Mouse (Mus musculus): ENCODE measurements at regions not wholly inside any gene's neighbourhood (a gene's known extent, or its start where the extent isn't known, plus 50 kb on each side); places are given as distances from the start of the nearest gene placed in this dataset.

DNA sequence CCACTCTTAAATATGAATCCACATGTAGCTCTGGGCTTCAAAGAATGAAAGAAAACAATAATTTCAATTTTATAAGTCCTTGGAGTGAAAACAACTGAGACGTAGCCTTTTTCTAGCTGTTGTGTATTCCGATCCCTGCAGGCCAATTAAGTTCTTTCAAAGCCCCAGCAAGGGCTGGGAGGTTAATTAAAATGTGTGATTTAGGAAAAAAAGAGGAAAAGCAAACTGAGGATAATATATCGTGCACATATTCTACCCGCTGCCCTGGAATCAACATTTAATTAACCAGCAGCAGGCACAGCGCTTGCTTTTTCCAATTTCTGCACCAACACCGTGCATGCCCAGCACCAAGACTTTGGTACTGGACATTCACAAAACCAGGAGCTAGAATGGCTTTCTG, 167.0 kb downstream of the Nectin3 start:
- no peak for ATAC-seq (ENCODE audit: low FRiP score, low read depth)
- H3K4me3 ChIP-seq, result no peak overlapping the region
- no peaks in the 10 kb centered on the region for H3K36me3 ChIP-seq
- no peak overlapping the region for H3K27ac ChIP-seq
- H3K9ac ChIP-seq, result no peak overlapping the region
- no peak overlapping the region for H3K4me2 ChIP-seq (replicated peaks)
- no peaks in the 10 kb centered on the region for H3K27me3 ChIP-seq (replicated peaks)
- no peaks in the 10 kb centered on the region for H3K9me3 ChIP-seq
- no peaks in the 10 kb centered on the region for H3K4me1 ChIP-seq
- 89% methylated on average over 6 of the region's 6 CpGs for WGBS

DNA sequence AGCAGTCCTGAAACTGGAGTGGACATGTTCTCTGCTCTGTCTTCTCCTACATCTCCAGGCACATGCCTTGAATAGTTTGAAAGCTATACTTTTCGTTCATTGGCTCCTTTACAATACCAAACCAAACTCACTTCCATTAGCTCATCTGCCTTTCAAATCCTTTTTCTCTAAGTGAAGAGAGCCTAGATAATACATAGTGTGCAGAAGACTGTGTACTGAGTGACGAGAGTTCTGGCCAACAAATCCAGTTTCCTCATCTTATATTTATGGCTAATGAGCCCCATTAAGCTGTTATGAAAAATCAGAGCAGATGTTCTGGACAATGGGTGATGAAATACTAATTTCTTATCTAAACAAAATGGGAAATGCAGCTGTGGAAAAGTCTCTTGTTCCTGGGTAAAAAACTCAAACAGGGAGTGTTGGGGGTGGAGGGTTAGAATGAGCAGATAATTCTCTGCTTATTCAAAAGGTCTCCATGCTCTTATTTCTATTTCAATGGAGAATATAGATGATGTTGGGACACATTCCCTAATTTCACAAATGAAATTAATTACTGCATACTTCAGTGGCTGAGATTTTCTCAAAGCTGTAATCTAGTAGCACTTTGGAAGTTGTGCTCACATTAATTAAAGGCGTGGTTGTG, 144.3 kb upstream of the Gm4737 start:
- Histone ChIP-seq H3K4me2 (replicated peaks) (no peak overlapping the region), H3K36me3 (no peaks in the 10 kb centered on the region), H3K9me3 (no peaks in the 10 kb centered on the region), H3K4me1 (no peaks in the 10 kb centered on the region), H3K27me3 (replicated peaks) (no peaks in the 10 kb centered on the region), H3K4me3 (no peak overlapping the region), H3K27ac (no peak overlapping the region), H3K9ac (no peak overlapping the region)
- ATAC-seq (ENCODE audit: low FRiP score, low read depth), result no peak
- 84% methylated on average over 3 of the region's 3 CpGs for WGBS

DNA sequence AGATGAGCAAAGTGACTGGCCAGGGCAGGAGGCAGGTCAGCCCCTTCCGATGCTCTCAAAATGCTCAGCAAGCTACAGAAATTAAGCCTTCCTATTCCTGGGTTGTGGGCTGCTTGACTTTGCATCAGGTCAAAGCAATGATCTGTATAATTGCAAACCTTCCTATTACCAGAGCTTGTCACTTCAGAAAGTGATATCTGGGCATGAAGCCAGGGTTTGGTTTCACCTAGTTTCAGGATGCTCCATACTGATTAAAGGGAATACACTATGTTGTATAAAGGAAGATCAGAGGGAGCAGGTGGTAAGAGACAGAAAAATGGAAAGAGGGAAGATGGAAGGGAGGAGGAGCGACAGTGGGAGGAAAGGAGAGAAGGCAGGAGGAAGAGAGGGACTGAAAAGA, 142.3 kb upstream of the Gm4737 start:
- 85% methylated on average over 2 of the region's 2 CpGs for WGBS
- ATAC-seq (ENCODE audit: low FRiP score, low read depth), result no peak
- Histone ChIP-seq H3K9me3 (no peaks in the 10 kb centered on the region), H3K9ac (no peak overlapping the region), H3K36me3 (no peaks in the 10 kb centered on the region), H3K27ac (no peak overlapping the region), H3K4me2 (replicated peaks) (no peak overlapping the region), H3K27me3 (replicated peaks) (no peaks in the 10 kb centered on the region), H3K4me3 (no peak overlapping the region), H3K4me1 (no peaks in the 10 kb centered on the region)

DNA sequence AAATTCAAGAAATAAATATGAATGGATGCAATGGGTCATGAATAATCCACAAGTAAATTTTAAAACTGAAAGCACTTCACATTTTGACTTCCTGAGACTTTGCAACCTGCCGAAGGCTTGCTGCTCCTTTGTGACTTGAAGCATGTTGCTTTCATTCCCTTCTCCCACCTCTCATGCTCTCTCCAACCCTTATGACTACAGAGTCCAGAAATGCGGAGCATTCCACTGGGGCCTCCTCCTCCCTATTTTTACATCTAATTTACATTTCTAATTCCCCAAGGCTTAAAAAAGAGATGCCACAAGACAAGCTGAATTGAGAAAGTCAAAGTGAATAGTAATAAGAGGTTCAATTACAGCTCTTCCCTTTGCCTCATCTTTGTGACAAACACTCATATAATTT, 141.5 kb upstream of the Gm4737 start:
- H3K9me3 ChIP-seq, result no peaks in the 10 kb centered on the region
- H3K36me3 ChIP-seq, result no peaks in the 10 kb centered on the region
- WGBS, result 59% methylated on average over 2 of the region's 2 CpGs
- ATAC-seq (ENCODE audit: low FRiP score, low read depth), result no peak
- H3K27ac ChIP-seq, result no peak overlapping the region
- H3K4me1 ChIP-seq, result no peaks in the 10 kb centered on the region
- H3K4me3 ChIP-seq, result no peak overlapping the region
- no peaks in the 10 kb centered on the region for H3K27me3 ChIP-seq (replicated peaks)
- no peak overlapping the region for H3K4me2 ChIP-seq (replicated peaks)
- no peak overlapping the region for H3K9ac ChIP-seq

DNA sequence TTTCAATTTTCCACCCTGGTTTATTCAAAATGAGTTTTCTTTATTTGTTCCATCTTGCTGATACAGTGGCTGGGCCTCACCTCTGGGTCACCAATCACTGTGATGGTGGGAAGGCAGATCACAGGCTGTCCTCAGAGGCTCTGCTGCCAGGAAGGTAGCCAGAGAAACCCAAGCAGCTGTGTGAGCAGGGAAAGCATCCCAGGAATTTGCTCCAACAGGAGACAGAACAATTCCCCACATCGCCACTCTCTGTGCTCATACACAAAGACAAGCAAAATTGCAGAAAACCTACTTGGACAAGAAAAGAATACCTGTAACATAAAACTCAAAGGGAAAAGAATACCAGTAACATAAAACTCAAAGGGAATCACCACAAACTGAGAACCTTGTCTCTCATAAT, 139.0 kb upstream of the Gm4737 start:
- ATAC-seq (ENCODE audit: low FRiP score, low read depth), result no peak
- H3K36me3 ChIP-seq, result no peaks in the 10 kb centered on the region
- H3K27me3 ChIP-seq (replicated peaks), result no peaks in the 10 kb centered on the region
- no peak overlapping the region for H3K9ac ChIP-seq
- 12% methylated on average over 1 of the region's 1 CpGs for WGBS
- H3K27ac ChIP-seq, result no peak overlapping the region
- no peak overlapping the region for H3K4me3 ChIP-seq
- no peaks in the 10 kb centered on the region for H3K9me3 ChIP-seq
- no peak overlapping the region for H3K4me2 ChIP-seq (replicated peaks)
- no peaks in the 10 kb centered on the region for H3K4me1 ChIP-seq

DNA sequence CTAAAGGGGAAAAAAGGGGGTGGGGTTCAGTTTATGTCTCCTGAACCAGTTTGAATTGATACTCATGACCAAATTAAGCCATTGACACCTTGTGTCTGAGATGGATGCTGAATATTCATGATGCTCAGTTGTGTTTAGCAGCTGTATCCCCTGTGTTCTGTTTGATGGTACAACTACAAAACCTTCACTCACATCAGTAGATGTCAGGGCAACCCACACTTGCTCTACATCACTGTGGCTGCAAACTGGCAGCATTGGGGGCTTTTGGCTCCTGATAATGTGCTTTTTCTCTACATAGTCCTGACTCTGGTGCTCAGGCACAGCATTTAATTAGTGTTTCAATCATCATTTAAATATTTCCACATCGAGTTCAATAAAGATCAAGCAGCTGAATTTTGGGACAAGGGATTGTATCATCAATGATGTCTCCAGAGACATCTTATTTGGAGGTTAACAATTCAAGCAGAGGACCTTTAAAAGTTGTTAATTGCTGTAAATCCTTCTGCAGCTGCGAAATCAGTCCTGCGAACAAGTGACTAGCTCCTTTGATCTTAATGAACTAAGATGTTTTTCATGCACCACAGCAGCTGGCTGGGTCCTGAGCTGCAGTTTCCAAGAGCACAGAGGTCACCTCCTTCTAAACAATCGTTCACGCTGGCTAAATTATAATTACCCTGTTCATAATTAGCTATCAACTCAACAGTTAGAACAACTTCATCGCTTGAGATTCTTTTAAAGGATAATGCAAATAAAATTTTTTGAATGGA, 136.4 kb upstream of the Gm4737 start:
- H3K36me3 ChIP-seq, result no peaks in the 10 kb centered on the region
- no peak overlapping the region for H3K4me3 ChIP-seq
- no peak overlapping the region for H3K4me2 ChIP-seq (replicated peaks)
- no peaks in the 10 kb centered on the region for H3K9me3 ChIP-seq
- no peaks in the 10 kb centered on the region for H3K4me1 ChIP-seq
- 45% methylated on average over 6 of the region's 6 CpGs for WGBS
- H3K9ac ChIP-seq, result no peak overlapping the region
- H3K27me3 ChIP-seq (replicated peaks), result no peaks in the 10 kb centered on the region
- H3K27ac ChIP-seq, result no peak overlapping the region
- no peak for ATAC-seq (ENCODE audit: low FRiP score, low read depth)

DNA sequence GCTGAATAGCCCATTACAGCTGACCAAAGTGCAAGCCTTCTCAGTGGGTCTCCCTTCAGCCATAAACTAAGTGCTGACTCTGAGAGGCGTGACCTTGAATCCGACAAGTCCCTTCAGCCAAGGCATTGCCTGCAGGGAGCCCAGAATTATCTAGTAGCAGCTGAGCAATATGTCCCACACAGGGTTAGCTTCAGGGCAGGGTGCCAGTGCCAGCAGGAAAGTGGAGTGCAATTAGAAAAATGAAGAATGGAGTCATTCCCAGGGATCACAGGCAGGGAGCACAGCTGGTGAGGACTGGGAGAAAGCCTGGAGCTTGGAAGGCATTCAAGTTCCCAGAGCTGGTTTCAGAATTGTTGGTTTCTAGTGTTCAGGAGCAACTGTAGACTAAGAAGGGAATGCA, 135.3 kb upstream of the Gm4737 start:
- H3K9me3 ChIP-seq, result no peaks in the 10 kb centered on the region
- H3K4me1 ChIP-seq, result no peaks in the 10 kb centered on the region
- no peak overlapping the region for H3K4me2 ChIP-seq (replicated peaks)
- no peaks in the 10 kb centered on the region for H3K27me3 ChIP-seq (replicated peaks)
- peak; percentile 51 for ATAC-seq (ENCODE audit: low FRiP score, low read depth)
- WGBS, result 38% methylated on average over 2 of the region's 2 CpGs
- no peaks in the 10 kb centered on the region for H3K36me3 ChIP-seq
- no peak overlapping the region for H3K9ac ChIP-seq
- H3K4me3 ChIP-seq, result no peak overlapping the region
- H3K27ac ChIP-seq, result no peak overlapping the region

GRCm38 (mm10) chr16:46267533-46267932, 112.7 kb upstream of the Gm4737 start:
- ATAC-seq (ENCODE audit: low FRiP score, low read depth), result no peak
- Histone ChIP-seq H3K27ac (no peak overlapping the region), H3K36me3 (no peaks in the 10 kb centered on the region), H3K9me3 (no peaks in the 10 kb centered on the region), H3K4me2 (replicated peaks) (no peak overlapping the region), H3K4me3 (no peak overlapping the region), H3K9ac (no peak overlapping the region), H3K27me3 (replicated peaks) (no peaks in the 10 kb centered on the region), H3K4me1 (no peaks in the 10 kb centered on the region)
- WGBS, result 93% methylated on average over 2 of the region's 2 CpGs

- H3K36me3 ChIP-seq, result no peaks in the 10 kb centered on the region
- WGBS, result 74% methylated on average over 4 of the region's 4 CpGs
- H3K4me1 ChIP-seq, result no peaks in the 10 kb centered on the region
- ATAC-seq (ENCODE audit: low FRiP score, low read depth), result no peak
- no peak overlapping the region for H3K4me2 ChIP-seq (replicated peaks)
- H3K27ac ChIP-seq, result no peak overlapping the region
- H3K9ac ChIP-seq, result no peak overlapping the region
- no peaks in the 10 kb centered on the region for H3K27me3 ChIP-seq (replicated peaks)
- no peaks in the 10 kb centered on the region for H3K9me3 ChIP-seq
- no peak overlapping the region for H3K4me3 ChIP-seq
Measured at GRCm38 (mm10) chr16:46251639-46252038, 96.8 kb upstream of the Gm4737 start.

DNA sequence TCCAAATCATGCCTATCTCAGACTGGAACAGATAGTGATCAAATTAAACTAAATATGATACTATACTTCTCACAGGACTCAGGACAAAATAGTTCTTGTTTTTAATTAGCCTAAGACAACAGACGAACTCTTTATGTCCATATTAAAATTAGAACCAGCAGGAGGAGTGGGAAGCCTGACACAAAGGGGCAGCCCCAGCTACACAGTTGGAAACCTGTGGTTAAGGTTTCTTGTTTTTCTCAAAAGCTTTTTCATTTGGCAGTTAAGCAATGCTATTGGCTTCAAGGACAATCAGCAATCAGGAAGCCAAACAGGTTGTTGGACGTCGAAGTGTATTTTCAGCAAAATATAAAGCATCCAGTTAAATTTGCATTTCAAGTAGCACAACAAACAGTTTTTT, 96.1 kb upstream of the Gm4737 start:
- WGBS, result 78% methylated on average over 3 of the region's 3 CpGs
- H3K27me3 ChIP-seq (replicated peaks), result no peaks in the 10 kb centered on the region
- H3K9me3 ChIP-seq, result no peaks in the 10 kb centered on the region
- H3K4me2 ChIP-seq (replicated peaks), result no peak overlapping the region
- no peaks in the 10 kb centered on the region for H3K36me3 ChIP-seq
- ATAC-seq (ENCODE audit: low FRiP score, low read depth), result no peak
- H3K9ac ChIP-seq, result no peak overlapping the region
- H3K4me3 ChIP-seq, result no peak overlapping the region
- no peak overlapping the region for H3K27ac ChIP-seq
- no peaks in the 10 kb centered on the region for H3K4me1 ChIP-seq

DNA sequence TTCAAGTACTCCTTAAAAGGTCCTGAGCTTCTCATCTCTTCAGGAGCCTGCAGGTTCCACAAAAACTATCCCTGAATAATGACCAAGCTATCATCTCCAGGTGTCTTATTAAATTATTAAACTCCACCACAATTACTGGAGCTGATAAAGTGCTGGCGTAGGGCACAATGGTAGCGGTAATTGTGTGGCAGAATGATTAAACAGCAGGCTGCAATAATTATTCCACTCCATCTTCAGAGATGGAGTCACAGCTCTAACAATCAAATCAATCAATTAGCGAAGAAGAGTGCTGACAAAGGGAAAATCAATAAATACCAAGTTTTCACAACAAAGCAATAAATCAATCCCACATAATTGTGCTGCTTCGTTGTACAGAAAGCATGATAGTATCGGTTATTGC, 90.7 kb upstream of the Gm4737 start:
- Histone ChIP-seq H3K4me2 (replicated peaks) (no peak overlapping the region), H3K27me3 (replicated peaks) (no peaks in the 10 kb centered on the region), H3K36me3 (no peaks in the 10 kb centered on the region), H3K4me1 (no peaks in the 10 kb centered on the region), H3K4me3 (no peak overlapping the region), H3K27ac (no peak overlapping the region), H3K9ac (no peak overlapping the region), H3K9me3 (no peaks in the 10 kb centered on the region)
- 78% methylated on average over 5 of the region's 5 CpGs for WGBS
- ATAC-seq (ENCODE audit: low FRiP score, low read depth), result no peak

DNA sequence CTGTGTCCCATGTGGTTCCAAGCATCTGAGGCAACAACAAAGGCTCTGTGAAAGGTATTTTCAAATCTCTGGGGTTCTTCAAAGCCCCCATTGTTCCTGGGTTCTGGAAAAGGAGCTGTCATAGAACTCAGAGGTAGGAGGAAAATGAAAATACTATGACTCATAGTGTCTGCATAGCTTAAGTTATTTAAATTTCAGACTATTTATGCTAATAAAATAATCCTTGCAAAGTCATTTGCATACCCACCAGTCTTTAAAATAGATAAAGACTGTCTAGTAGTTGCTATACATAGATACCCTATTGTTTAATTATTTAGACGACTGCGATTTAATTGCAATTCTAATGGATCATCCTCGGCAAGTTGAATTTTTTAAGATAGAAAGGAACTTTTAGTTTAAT, 73.9 kb upstream of the Gm4737 start:
- Histone ChIP-seq H3K4me2 (replicated peaks) (no peak overlapping the region), H3K36me3 (no peaks in the 10 kb centered on the region), H3K27me3 (replicated peaks) (no peaks in the 10 kb centered on the region), H3K4me1 (no peaks in the 10 kb centered on the region), H3K9ac (no peak overlapping the region), H3K27ac (no peak overlapping the region), H3K9me3 (no peaks in the 10 kb centered on the region), H3K4me3 (no peak overlapping the region)
- 93% methylated on average over 3 of the region's 3 CpGs for WGBS
- ATAC-seq (ENCODE audit: low FRiP score, low read depth), result no peak

GRCm38 (mm10) chr16:46223084-46223600, 68.3 kb upstream of the Gm4737 start:
- Histone ChIP-seq H3K4me2 (replicated peaks) (no peak overlapping the region), H3K9ac (no peak overlapping the region), H3K27ac (no peak overlapping the region), H3K4me1 (no peaks in the 10 kb centered on the region), H3K27me3 (replicated peaks) (no peaks in the 10 kb centered on the region), H3K4me3 (no peak overlapping the region), H3K36me3 (no peaks in the 10 kb centered on the region), H3K9me3 (no peaks in the 10 kb centered on the region)
- WGBS, result 65% methylated on average over 1 of the region's 1 CpGs
- no peak for ATAC-seq (ENCODE audit: low FRiP score, low read depth)

All from neural tube, embryonic 12.5 days (tissue).